Mouse (Mus musculus) neutrophil, adult 5-6 weeks (primary cell): ENCODE data around the gene Plekho2. TPM values are rescaled to one million over a fixed set of nuclear protein-coding genes. Genes with fewer than 3 reads are reported as not detected.

ENCODE experiments used
- ATAC-seq: fragments of 151-379, 151-347 bp; 2 replicates; pipeline ENCODE4 v1.8.0; 2017; ENCODE audit warnings: mild to moderate bottlenecking, moderate TSS enrichment; ENCODE audit not compliant: insufficient number of reproducible peaks, poor library complexity, low FRiP score, severe bottlenecking; ENCODE audit errors: extremely low read depth
- total RNA-seq: library from RNA; stranded (forward); fragments of 200-1000 nt; gene quantifications from 2 replicates; pipeline ENCODE4 v1.2.3, GENCODE M21; 2017

Gene Plekho2
- total RNA-seq, 1 experiment from 2014 or later: 108 TPM

DNA sequence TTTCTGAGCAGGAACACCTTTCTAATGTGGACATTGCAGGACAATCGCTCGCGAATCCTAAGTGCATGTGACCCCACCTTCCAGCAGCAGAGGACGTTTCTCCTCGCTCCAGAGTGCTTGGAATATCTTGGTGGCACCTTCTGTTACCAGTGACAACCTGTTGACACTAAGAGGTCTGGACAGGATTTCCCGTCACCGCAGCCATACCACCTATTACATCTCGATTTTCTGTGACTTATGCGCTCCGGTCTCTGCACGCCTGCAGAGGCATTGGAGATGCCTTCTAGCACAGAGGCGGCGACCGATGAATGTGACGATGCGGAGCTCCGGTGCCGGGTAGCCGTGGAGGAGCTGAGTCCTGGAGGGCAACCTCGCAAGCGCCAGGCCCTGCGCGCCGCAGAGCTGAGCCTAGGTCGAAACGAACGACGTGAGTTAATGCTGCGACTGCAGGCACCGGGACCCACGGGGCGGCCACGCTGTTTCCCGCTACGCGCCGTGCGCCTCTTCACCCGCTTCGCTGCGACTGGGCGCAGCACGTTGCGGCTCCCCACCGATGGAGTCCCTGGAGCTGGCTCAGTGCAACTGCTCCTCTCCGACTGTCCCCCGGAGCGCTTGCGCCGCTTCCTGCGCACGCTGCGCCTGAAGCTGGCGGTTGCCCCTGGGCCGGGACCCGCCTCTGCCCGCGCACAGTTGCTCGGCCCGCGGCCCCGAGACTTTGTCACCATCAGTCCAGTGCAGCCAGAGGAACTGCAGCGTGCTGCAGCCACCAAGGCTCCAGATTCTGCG is 7.9 kb upstream of the Plekho2 start:
- peak; percentile 20; the same call in 1 of the 2 replicates for ATAC-seq

DNA sequence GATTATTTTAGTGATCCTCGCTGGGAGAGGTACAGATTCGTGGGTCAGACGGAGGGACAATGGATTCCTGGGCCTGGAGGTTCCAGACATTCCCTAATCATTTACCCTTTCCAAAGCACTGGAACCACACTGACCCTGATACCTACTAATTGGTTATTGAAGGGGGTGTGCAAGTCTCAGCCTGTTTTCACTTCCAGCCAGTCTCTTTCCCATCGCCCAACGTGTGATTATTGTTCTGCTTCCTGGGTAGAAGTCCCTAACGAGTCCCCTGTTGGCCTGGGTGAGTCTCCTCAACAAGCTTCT is 7.4 kb upstream of the Plekho2 start:
- ATAC-seq: no peak

DNA sequence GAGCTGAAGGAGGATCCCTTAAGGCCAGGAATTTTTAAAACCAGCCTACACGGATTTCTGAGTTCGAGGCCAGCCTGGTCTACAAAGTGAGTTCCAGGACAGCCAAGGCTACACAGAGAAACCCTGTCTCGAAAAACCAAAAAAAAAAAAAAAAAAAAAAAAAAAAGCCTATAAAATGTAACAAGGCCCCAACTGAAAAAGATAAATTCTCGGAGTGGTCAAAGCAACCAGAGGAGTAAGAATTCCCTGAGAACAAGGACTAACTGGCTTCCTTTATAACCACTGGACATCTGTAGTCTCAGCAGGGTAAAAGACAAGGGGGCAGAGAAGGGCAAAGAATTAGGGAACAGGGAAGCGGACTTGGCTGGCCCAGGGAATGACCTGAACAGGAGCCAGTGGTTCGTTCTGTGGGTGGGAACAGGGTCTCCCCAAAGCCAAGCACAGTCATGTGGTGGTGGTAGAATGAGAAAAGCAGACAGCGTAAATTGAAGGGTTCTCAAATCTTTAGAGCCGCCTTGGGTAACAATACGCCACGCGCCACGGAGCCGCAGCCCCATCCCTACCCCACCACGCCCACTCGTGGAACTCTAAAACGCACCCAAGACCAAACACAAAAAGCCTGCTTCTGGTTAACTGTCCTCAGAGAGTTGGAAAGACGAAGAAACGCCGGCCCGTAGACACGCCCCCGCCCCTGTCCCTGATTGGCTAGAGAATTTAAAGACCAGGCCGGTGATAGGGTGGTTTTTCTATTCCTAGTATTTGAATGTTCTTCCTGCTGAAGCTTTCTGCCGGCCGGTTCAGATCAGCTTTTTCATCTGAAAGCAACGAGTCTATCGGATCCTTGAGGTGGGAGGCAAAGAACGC is 6.8 kb upstream of the Plekho2 start, which contains the start of gene Pif1:
Gene Pif1, plus strand, starts transcription at position 755 of the 864 bp plus-strand sequence.
- peak; percentile 82 for ATAC-seq

DNA sequence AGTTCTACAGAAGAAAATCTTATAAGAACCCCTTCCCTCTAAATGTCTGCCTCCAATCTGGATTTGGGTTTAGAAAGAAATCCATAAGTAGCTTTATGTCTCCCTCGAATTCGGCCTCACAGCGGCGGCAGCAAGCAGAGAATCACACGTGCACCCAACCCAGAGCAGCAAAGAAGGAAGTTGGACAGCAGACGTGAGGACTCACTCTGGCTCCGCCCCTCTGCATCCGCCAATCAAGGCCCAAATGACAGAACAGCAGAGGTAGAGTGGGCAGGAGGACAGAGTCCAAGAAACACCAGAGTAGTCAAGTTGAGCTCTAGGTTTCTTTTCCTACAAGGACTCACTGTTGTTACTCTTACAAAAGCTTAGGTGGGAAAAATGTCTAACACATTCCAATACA is 3.2 kb upstream of the Plekho2 start:
- ATAC-seq: no peak

DNA sequence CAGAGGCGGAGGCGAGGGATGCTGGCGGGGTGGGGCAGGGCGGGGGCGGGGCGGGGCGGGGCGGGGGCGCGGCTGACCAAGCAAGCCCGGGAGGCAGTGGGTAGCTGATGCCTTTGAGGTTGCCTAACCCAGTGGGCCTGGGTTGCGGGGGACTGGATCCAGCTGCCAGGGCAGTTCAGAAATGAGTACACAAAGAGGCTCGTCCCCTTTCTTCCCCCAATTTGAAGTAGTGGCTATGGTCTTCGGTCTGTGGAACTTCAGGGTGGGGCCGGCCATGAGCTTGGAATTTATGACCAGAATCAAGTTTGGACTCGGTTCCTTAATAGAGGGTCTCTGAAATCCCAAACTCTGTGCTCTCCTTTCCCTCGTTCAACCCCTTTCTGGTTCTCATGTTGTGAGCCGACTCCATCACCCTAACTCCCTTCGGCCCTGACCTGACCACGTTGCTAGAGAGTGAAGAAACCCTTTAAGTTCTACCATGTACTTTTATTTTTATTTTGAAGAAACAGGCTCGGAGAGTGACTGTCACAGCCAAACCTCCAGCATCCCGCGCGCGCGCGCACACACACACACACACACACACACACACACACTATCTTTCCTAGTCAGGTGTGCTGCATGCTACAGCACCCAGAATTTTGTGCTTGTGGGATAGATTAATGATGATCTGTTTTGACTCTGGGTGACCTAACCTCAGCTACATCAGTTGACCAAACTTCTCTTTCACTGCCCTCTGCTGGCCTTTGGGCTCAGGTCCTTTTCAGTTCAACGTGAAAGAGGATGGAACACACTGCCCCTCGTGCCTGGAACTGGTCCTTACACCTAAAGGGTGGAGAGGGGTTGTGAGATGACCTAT is 789 bp upstream of the Plekho2 start:
- peak; percentile 77 for ATAC-seq

DNA sequence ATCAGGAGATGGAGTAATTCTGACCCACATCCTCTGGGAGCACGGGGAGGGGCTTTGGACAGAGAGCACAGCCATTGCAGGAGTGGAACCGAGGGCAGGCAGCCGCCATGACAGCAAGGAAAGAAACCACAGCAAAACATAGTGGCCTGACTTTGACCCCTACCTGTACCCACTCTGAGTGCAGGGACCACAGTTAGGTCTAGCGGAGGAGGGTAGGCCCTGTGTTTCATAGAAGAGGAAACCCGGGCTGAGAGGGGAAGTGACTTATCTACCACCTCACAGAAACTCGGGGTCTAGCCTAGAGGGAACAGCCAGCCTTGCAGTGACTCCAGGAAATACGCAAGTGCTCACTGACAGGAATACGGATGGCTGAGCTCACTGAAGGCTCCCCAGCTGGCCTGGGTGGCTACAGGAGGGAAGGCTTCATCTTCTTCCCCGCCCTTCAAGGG is 1.0 kb downstream of the Plekho2 start:
- peak; percentile 21; the same call in 1 of the 2 replicates for ATAC-seq

DNA sequence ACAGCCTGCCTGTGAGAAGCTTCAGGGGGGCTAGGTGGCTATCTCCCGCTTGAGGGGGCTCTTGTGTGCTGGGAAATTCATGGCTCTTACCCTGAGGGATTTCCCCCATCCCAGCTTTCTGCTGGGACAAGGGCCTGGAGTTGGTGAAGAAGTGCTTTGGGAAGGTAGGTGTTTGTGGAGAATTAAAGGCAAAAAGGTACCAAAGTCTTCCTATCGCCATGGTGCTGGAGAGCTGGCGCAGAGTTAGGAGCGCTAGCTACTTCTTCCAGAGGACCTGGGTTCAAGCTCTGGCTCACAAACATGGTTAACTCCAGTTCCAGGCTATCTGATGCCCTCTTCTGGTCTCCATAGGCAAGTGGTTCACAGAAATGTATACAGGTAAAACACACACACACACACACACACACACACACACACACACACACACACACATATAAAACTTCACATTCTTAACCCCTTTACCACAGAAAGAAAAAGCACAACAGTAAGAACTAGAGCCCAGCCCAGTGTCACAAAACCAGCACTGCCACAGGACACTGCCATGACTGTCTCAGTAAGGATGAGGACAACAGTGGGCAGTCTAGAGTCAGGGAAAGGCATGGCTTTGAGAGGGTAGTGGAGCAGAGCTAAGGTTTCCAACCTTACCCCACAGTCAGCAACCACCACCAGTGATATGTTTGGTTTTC is 2.2 kb downstream of the Plekho2 start:
- ATAC-seq: no peak

DNA sequence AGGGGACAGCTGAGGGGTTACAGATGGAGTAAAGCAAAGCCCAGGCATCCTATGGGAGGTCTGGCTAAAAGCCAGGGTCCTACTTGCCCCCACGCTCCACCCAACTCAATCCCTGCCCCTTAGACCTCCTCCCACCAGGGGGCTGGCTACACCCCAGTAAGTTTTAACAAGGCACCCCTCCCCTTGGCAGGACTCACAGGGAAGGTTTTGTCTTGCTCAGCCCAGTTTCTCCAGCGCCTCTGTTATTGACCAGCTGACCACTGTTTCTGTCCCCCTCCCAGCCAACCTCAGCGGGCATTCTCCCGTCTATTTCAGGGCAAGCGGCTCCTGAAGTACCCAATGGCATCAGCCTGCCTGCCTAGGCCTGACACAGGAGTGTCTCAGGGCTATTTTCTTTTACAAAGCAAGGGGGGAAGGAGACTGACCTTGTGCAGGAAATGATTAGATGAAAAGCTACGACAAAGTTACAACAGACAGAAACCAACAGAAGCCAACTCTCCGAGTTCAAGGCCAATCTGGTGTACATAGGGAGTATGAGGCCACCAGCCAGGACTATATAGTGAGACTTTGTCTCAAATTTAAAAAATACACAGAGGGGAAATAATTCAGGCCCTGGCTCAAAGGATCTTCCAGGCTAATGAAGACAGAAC is 2.9 kb downstream of the Plekho2 start:
- ATAC-seq: no peak

DNA sequence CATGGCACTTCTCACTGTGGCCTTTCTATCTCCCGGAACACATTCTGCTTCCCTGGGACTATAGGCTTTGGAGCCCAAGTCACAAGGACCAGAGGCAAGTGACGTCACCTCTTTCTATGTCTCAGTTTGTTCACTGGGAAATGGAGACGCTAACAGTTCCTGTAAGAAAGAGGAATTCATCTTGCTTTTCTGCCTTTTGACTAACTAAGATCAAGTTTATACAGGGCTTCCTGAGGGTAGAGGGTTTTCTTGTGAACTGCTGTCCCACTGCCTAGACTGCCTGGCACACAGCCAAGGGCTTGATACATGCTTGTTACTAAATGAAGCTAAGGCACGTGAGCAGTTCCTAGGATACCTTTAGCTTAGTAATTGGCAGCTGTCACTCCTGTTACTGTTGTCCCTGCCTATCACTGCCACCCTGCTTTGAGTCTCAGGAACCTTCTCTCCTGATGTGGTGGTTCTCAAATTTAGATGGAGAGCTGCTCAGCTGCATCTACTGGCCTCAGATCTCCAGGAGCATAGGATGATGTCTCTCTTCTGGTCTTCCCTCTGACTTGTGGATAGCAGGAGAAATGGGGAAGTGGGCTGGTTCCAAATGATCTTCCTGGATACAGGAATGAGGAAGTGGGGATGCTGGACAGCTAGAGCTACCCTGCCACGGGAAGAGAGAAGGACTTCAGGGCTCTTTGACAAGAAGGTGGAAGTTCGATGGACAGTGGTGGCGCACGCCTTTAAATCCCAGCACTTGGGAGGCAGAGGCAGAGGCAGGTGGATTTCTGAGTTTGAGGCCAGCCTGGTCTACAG is 4.2 kb downstream of the Plekho2 start:
- no peak for ATAC-seq

DNA sequence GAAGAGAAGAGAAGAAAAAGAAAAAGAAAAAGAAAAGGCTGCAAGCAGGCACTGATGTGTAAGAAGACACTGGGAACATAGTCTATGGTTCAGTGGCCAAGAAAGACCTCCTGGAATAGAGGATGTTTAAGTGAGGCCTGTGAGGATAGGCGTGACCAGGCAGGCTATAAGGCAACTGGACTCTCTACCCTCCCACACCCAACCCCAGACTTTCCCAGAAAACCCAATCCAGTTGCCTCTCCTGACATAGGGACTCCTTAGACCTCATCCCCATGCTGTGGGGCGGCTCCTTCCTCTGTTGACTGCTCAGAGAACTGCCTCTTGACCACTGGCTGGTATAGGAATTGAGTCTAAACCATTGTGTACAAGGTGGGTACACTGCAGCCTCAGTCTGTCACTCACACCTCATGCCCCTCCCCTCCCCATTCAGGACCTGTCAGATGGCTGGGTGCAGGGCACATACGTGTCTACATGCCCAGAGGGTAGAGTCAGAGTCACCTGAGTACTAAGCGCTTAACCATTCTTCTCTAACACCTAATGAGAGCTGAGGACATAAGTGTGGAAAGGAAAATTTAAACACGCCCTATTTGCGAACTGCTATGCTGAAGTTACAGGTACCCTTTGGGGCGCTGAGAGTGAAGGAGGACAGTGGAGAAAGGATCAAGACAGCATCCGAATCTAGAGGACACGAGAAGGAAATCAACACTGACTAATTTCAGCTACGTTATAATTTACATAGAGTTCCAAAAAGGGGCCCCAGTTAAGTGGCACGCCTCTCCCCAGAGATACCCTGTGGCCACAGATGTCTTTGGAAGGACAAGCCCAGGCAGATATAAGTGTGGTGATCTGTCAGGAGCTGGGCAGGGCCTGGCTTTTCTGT is 5.1 kb downstream of the Plekho2 start:
- no peak for ATAC-seq

DNA sequence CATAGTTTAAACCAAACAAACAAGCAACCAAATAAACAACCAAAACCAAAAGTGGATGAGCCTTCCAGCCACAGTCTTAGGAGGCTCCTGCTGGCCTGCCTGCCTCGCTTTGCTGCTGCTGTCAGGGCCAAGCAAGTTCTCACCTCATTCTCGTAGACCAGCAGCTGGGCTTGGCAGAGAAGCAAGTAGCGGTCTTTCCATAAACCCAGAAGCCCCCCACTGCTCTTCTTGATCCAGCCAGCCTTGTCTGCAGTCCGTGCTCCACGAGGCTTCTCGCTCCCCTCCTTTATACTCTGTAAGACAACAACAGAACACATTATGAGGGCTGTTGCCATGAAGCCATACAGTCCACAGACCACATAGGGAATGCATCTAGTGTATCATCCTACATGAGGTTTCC is 7.0 kb downstream of the Plekho2 start:
- no peak for ATAC-seq

DNA sequence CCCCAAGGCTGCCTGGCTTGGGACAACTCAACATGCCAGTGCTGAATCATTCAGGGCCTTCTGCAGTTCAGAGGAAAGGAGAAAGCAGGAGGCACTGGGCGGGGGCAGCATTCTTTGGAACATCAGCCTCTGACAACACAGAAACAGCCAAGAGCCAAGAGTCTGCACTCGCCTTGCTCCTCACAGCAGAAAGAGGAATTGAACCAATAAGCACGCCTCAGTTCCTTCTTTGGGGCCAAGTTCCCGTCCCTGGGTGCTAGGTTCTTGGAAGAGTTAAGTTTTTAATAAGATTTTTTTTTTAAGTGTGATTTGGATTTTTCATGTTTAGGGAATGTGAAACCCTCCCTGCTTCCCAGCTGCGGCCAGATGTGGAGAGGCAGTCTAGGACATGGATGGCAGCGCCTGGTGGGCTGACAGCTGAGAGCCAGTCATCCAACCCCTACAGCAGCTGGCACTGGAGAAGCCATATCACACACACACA is 10.3 kb downstream of the Plekho2 start:
- ATAC-seq: no peak

DNA sequence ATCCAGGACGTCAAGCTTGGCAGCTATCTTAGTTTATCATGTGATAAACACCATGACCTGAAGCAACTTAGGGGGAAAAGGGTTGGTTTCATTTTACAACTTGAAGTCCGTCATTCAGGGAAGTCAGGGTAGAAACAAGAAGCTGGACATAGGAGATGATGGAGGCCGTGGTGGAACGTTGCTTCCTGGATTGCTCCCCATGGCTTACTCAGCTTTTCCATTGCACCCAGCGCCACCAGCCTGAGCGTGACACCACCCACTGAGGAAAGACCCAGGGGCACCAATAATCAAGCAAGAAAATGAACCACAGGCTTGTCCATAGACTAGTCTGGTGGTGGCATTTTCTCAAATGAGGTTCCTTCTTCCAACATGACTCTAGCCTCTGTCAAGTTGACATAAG is 11.1 kb downstream of the Plekho2 start:
- no peak for ATAC-seq

DNA sequence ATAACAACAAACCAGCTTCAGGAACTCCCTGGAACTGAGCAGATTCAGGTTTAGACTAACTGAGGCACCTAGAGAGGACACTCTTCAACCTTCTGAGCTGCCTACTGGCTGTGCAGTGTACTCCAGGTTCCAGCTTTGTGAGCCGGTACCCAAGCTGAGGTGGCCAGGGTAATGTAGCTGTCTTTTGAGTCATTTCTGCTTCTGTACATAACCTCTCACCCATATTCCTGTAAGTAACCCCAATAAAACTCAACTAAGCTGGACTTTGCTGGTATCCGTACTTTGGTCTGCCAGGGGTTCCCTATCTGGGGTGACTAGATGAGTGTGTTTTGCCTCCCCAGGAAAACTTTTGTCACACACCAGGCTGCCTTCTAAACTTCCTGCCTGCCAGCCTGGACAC is 15.1 kb downstream of the Plekho2 start:
- ATAC-seq: no peak

DNA sequence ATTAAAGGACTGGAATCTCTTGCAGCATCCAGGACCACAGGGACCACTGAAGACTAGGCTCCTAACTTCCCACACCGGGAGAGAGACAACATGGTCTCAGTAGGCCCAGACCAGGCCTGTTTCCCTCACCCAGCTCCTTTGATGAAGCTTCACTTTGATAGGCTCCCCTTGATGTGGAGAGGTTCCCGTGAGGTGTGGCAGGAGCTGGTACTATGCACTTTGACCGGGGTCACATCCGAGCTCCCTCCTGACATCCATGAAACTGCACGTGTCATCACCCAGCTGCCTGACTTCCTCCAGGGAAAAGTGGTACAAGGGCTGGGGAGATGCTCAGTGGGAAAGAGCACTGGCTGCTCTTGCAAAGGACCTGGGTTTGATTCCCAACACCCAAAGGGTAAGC is 16.8 kb downstream of the Plekho2 start:
- ATAC-seq: no peak

DNA sequence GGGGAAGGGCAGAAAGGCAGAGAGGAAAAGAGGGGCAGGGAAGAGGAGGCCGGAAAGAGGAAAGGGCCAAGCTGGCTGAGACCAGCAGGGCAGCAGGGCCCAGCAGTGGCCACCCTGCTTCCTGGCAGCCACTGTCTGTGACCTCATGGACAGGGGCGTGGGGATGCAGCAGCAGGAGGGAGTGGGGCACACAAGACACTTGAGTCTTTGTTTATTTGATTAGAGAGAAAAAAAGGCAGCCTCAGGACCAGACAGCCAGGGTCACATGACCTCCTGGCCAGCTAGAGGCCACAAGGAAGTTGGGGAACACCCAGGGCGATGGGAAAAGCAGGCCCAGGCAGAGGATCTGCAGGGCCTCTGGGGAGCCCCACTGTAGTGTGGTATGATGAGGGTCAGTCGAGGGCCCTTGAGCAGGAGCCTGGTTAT is 17.7 kb downstream of the Plekho2 start:
- no peak for ATAC-seq
